Mouse (Mus musculus) erythroblast, embryonic 14.5 days (primary cell): ENCODE data around the gene Nfe2l1. TPM values are rescaled to one million over a fixed set of nuclear protein-coding genes. Genes with fewer than 3 reads are reported as not detected.

Source experiments
- H3K27me3 ChIP-seq: 2 replicates; pipeline ENCODE4 v1.6.1; 2012; ENCODE audit warnings: inconsistent platforms; ENCODE audit not compliant: control insufficient read depth
- H3K36me3 ChIP-seq: 2 replicates; pipeline ENCODE4 v1.6.1; 2012; ENCODE audit warnings: mild to moderate bottlenecking, inconsistent platforms; ENCODE audit not compliant: control insufficient read depth
- H3K4me1 ChIP-seq: 2 replicates; pipeline ENCODE4 v1.6.1; 2012; ENCODE audit warnings: inconsistent platforms; ENCODE audit not compliant: control insufficient read depth
- H3K4me3 ChIP-seq: replicated peaks from 2 replicates; pipeline ENCODE3; 2012; ENCODE audit warnings: moderate library complexity, mild to moderate bottlenecking, inconsistent platforms
- H3K9me3 ChIP-seq: 2 replicates; pipeline ENCODE4 v1.6.1; 2012; ENCODE audit warnings: low read length, inconsistent platforms, mixed read lengths; ENCODE audit not compliant: control insufficient read depth
- GATA1 ChIP-seq: IDR thresholded peaks from 2 replicates; pipeline ENCODE4 v1.6.1; 2012; ENCODE audit warnings: low read length, inconsistent platforms, mixed read lengths
- TAL1 ChIP-seq: IDR thresholded peaks from 3 replicates; pipeline ENCODE4 v1.6.1; 2012; ENCODE audit warnings: low read length, inconsistent platforms, mixed read lengths
- polyA plus RNA-seq: library from polyadenylated mRNA; stranded (reverse); fragments of >175 nt; gene quantifications from 2 replicates; pipeline ENCODE4 v1.2.3, GENCODE M21; 2012

Gene Nfe2l1
- polyA plus RNA-seq, 1 experiment, result 4.6 TPM

- H3K27me3 ChIP-seq, result peaks cover 10% of the 10 kb centered on the region
- TF ChIP-seq TAL1 (no peak), GATA1 (no peak)
- H3K4me3 ChIP-seq, result no peak overlapping the region
- no peaks in the 10 kb centered on the region for H3K9me3 ChIP-seq
- H3K4me1 ChIP-seq, result peaks cover 4% of the 10 kb centered on the region
- H3K36me3 ChIP-seq, result no peaks in the 10 kb centered on the region
Observed at GRCm38 (mm10) chr11:96837298-96837697, 7.5 kb upstream of the Nfe2l1 start.

GRCm38 (mm10) chr11:96834127-96834526, 4.4 kb upstream of the Nfe2l1 start:
- Histone ChIP-seq H3K9me3 (no peaks in the 10 kb centered on the region), H3K36me3 (no peaks in the 10 kb centered on the region), H3K27me3 (peaks cover 7% of the 10 kb centered on the region), H3K4me3 (no peak overlapping the region), H3K4me1 (peaks cover 21% of the 10 kb centered on the region)
- TF ChIP-seq GATA1 (no peak), TAL1 (no peak)

DNA sequence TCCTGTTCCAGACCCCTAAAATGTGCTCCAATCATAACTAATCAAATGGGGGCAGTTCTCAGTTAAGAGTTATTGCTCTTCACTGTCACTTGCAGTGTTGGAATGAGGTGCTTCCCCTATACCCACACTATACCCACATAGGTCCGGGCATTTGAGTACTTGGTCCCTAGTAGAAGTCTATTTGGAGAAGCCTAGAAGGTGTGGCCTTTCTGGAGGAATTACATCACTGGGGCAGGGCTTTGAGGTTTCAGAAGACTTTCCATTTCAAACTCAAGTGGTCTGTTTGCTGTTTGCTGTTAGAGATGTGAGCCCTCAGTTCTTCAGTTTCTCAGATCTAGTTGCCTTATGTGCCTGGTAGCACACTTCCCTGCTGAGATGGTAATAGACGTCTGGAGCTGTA, 3.2 kb upstream of the Nfe2l1 start:
- Histone ChIP-seq H3K9me3 (no peaks in the 10 kb centered on the region), H3K36me3 (peaks cover 4% of the 10 kb centered on the region), H3K27me3 (peaks cover 3% of the 10 kb centered on the region; the same call in 1 of the 2 replicates), H3K4me1 (peaks cover 32% of the 10 kb centered on the region), H3K4me3 (no peak overlapping the region)
- TF ChIP-seq GATA1, result no peak
- TF ChIP-seq TAL1, result no peak

GRCm38 (mm10) chr11:96832541-96832940, 2.8 kb upstream of the Nfe2l1 start:
- no peaks in the 10 kb centered on the region for H3K9me3 ChIP-seq
- TF ChIP-seq GATA1, result no peak
- no peak for TF ChIP-seq TAL1

GRCm38 (mm10) chr11:96831516-96831915, 1.7 kb upstream of the Nfe2l1 start:
- Histone ChIP-seq H3K36me3 (peaks cover 18% of the 10 kb centered on the region), H3K9me3 (no peaks in the 10 kb centered on the region), H3K27me3 (peaks cover 3% of the 10 kb centered on the region; the same call in 1 of the 2 replicates), H3K4me3 (no peak overlapping the region), H3K4me1 (peaks cover 45% of the 10 kb centered on the region)
- TF ChIP-seq TAL1, result no peak
- TF ChIP-seq GATA1, result no peak

More at GRCm38 (mm10) chr11:96832541-96832940, 2.8 kb upstream of the Nfe2l1 start:
- Histone ChIP-seq H3K36me3 (peaks cover 8% of the 10 kb centered on the region), H3K27me3 (peaks cover 3% of the 10 kb centered on the region; the same call in 1 of the 2 replicates), H3K4me3 (no peak overlapping the region), H3K4me1 (peaks cover 36% of the 10 kb centered on the region)

GRCm38 (mm10) chr11:96830539-96831216, 910 bp upstream of the Nfe2l1 start:
- Histone ChIP-seq H3K4me1 (peaks cover 50% of the 10 kb centered on the region), H3K9me3 (no peaks in the 10 kb centered on the region), H3K4me3 (peak overlapping the region; percentile 88), H3K27me3 (peaks cover 3% of the 10 kb centered on the region; the same call in 1 of the 2 replicates), H3K36me3 (peaks cover 26% of the 10 kb centered on the region)
- TF ChIP-seq TAL1 (no peak), GATA1 (no peak)

- peaks cover 63% of the 10 kb centered on the region for H3K4me1 ChIP-seq
- peaks cover 37% of the 10 kb centered on the region for H3K36me3 ChIP-seq
- peak overlapping the region; percentile 88 for H3K4me3 ChIP-seq
- H3K9me3 ChIP-seq, result no peaks in the 10 kb centered on the region
- peaks cover 3% of the 10 kb centered on the region; the same call in 1 of the 2 replicates for H3K27me3 ChIP-seq
- TF ChIP-seq TAL1 (no peak), GATA1 (no peak)
Observed at GRCm38 (mm10) chr11:96829403-96829812, 360 bp downstream of the Nfe2l1 start.

DNA sequence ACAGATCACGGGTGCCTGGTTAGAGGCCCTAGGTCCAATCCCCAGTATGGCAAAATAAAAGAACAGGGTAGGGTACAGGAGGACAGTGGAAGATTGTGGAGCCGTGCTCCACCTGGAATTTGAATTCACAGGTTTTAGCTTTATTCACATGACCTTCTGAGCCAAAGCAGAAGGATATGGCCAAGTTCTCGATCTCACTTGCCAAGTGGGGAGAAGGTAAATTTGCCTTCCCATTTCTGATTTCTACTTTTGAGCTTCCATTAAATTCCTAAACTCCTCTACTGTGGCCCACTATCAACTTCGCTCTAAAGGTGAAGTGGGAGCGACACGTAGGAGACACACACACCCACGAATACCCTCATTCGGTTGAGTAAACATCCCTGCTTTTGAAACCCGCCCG, 887 bp downstream of the Nfe2l1 start:
- Histone ChIP-seq H3K36me3 (peaks cover 37% of the 10 kb centered on the region), H3K4me1 (peaks cover 68% of the 10 kb centered on the region), H3K9me3 (no peaks in the 10 kb centered on the region), H3K4me3 (peak overlapping the region; percentile 88), H3K27me3 (peaks cover 2% of the 10 kb centered on the region; the same call in 1 of the 2 replicates)
- TF ChIP-seq TAL1, result no peak
- TF ChIP-seq GATA1, result no peak

- H3K4me3 ChIP-seq, result peak overlapping the region; percentile 88
- TF ChIP-seq TAL1 (no peak), GATA1 (no peak)
- no peaks in the 10 kb centered on the region for H3K27me3 ChIP-seq
- no peaks in the 10 kb centered on the region for H3K9me3 ChIP-seq
- peaks cover 46% of the 10 kb centered on the region for H3K36me3 ChIP-seq
- peaks cover 78% of the 10 kb centered on the region for H3K4me1 ChIP-seq
Observed at GRCm38 (mm10) chr11:96827917-96828316, 1.9 kb downstream of the Nfe2l1 start.

- Histone ChIP-seq H3K36me3 (peaks cover 53% of the 10 kb centered on the region), H3K4me3 (peak overlapping the region; percentile 20), H3K27me3 (no peaks in the 10 kb centered on the region), H3K4me1 (peaks cover 82% of the 10 kb centered on the region), H3K9me3 (no peaks in the 10 kb centered on the region)
- TF ChIP-seq TAL1 (no peak), GATA1 (no peak)
Observed at GRCm38 (mm10) chr11:96827062-96827581, 2.6 kb downstream of the Nfe2l1 start.
